Mouse (Mus musculus): ENCODE measurements around the gene Slc35g3. TPM values are rescaled to one million over a fixed set of nuclear protein-coding genes. Genes with fewer than 3 reads are reported as not detected.

Gene Slc35g3
- not detected in 2 replicates for polyA plus RNA-seq (2012; ENCODE audit: insufficient read depth, insufficient read length, missing spikeins)

DNA sequence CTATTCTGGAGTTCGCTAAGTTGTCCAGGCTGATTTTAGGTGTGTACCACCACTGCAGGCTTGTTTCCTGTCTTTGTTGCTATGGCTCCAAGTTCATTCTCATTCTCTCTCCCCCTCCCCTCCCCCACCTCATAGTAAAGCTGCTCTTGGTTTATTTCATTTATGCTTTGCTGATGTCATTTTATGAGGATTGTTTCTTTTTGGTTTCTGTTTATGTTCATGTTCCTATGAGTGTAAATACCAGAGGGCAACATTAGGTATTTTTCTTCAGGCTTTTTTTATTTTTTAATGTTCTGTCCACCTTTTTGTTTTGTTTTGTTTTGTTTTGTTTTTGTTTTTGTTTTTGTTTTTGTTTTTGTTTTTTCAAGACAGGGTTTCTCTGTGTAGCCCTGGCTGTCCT is at the start of gene Slc35g3:
Gene Slc35g3 (minus strand): TSS at position 101 of the 400 bp plus-strand sequence.
- Histone ChIP-seq H3K27ac (ENCODE audit: insufficient read depth, low read depth, low read length) (no peak within 1 kb of the TSS), H3K4me1 (ENCODE audit: control insufficient read depth, insufficient read depth, low read length) (peaks cover 23% of the 10 kb centered on the region), H3K4me3 (ENCODE audit: insufficient read depth, low read length) (no peak within 1 kb of the TSS)
- no peak for TF ChIP-seq POLR2A (IDR thresholded peaks at IDR 0.05; ENCODE audit: borderline replicate concordance, low read depth, low read length)
- TF ChIP-seq CTCF (IDR thresholded peaks at IDR 0.05; ENCODE audit: low read depth, low read length), result no peak

DNA sequence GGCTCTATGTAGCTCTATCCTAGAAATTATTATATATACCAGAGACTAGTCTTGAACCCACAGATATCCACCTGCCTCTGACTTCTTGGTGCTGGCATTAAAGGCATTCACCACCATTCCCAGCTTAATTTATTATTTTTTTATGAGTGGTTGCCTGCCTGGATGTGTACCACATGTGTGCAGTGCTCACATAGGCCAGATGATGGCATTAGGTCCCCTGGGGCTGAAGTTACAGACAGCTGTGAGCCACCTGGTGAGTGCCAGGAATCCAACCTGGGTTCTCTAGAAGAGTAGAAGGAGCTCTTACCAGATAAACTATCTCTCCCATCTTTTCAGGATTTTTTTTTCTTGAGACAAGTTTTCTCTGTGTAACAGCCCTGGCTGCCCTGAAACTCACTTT is 48.5 kb upstream of the Slc35g3 start:
- TF ChIP-seq CTCF (IDR thresholded peaks at IDR 0.05; ENCODE audit: low read depth, low read length), result no peak
- TF ChIP-seq POLR2A (IDR thresholded peaks at IDR 0.05; ENCODE audit: borderline replicate concordance, low read depth, low read length), result no peak
- no peak overlapping the region for H3K27ac ChIP-seq (ENCODE audit: insufficient read depth, low read depth, low read length)
- H3K4me3 ChIP-seq (ENCODE audit: insufficient read depth, low read length), result no peak overlapping the region

DNA sequence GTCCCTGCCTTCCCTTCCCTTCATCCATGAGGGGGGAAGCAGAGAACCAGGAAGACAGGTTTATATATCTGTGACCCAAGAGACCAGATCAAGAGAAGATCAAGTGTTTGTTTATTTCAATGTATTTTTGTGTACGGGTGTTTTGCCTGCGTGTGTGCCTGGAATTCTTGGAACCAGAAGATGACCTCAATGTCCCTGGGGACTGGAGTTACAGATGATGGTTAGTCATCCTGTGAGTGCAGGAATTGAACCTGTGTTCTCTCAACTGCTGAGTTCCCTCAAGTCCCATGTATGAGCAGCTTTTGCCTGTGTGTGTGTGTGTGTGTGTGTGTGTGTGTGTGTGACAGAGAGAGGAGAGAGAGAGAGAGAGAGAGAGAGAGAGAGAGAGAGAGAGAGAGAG is 45.9 kb upstream of the Slc35g3 start:
- Histone ChIP-seq H3K27ac (ENCODE audit: insufficient read depth, low read depth, low read length) (no peak overlapping the region), H3K4me1 (ENCODE audit: control insufficient read depth, insufficient read depth, low read length) (peaks cover 3% of the 10 kb centered on the region; the same call in 1 of the 2 replicates), H3K4me3 (ENCODE audit: insufficient read depth, low read length) (no peak overlapping the region)
- no peak for TF ChIP-seq POLR2A (IDR thresholded peaks at IDR 0.05; ENCODE audit: borderline replicate concordance, low read depth, low read length)
- no peak for TF ChIP-seq CTCF (IDR thresholded peaks at IDR 0.05; ENCODE audit: low read depth, low read length)

More for the DNA sequence above, 48.5 kb upstream of the Slc35g3 start:
- no peaks in the 10 kb centered on the region for H3K4me1 ChIP-seq (ENCODE audit: control insufficient read depth, insufficient read depth, low read length)

DNA sequence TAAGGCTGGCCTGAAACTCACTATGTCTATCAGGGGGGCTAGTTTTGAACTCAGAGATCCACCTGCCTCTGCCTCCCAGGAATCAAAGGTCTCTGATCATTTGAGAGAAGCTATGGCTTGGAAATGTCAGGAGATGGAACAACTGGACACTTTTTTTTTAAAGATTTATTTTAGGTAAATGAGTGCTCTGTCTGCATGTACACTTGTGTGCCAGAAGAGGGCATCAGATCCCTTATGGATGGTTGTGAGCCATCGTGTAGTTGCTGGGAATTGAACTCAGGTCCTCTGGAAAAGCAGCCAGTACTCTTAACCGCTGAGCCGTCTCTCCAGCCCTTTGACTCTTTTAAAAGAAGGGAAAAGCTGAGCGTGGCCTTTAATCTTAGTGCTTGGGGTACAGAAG is 44.6 kb upstream of the Slc35g3 start:
- Histone ChIP-seq H3K27ac (ENCODE audit: insufficient read depth, low read depth, low read length) (no peak overlapping the region), H3K4me1 (ENCODE audit: control insufficient read depth, insufficient read depth, low read length) (peaks cover 3% of the 10 kb centered on the region; the same call in 1 of the 2 replicates), H3K4me3 (ENCODE audit: insufficient read depth, low read length) (no peak overlapping the region)
- no peak for TF ChIP-seq POLR2A (IDR thresholded peaks at IDR 0.05; ENCODE audit: borderline replicate concordance, low read depth, low read length)

DNA sequence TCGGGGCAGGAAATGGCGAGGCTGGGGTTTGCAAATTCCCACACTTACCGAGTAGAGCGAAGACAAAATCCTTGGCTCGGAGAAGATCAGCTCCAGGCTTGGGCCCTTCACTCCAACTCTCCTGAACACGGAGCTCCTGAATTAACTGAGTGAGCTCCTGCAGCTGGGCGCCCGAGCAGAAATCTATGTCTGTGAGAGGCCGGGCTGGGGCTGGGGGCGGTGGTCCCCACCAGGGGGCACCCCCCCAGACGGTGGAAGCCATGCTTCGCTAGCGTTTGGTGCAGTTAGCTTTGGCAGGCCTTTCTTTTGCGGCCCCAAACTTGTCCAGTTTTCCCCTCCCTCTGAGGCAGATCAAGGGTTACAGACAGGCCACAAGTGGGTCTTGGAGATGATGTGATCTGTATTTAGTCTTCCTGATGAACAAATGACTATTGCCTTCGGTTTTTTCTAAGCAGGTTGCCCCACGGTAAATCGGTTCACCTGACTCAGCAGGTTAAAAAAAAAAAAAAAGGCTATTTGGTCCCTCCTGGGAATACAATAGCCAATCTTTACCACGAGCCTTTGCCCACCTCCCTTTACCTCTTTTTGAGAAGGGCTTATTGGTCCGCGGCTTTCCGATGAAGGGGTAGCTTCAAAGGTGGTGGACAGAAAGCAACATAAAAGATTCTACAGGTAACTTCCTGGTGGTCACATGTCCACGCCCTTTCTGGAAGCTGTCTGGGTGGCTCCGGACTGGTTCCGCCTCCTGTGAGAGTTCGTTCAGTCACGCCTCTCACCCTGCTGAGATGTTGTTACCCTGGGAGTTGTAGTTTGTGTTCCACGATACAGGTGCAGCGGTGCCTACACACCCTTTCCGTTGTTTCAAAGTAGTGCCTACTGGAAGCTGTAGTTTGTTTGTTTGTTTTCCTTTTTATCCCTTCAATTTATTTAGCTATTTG is 43.5 kb upstream of the Slc35g3 start, which contains the start of gene Tmem102:
Gene Tmem102 (minus strand): TSS at position 653 of the 938 bp plus-strand sequence.
- H3K27ac ChIP-seq (ENCODE audit: insufficient read depth, low read depth, low read length), result no peak within 1 kb of the TSS
- H3K4me3 ChIP-seq (ENCODE audit: insufficient read depth, low read length), result no peak within 1 kb of the TSS
- TF ChIP-seq CTCF (IDR thresholded peaks at IDR 0.05; ENCODE audit: low read depth, low read length), result no peak
- no peak for TF ChIP-seq POLR2A (IDR thresholded peaks at IDR 0.05; ENCODE audit: borderline replicate concordance, low read depth, low read length)
- peaks cover 3% of the 10 kb centered on the region; the same call in 1 of the 2 replicates for H3K4me1 ChIP-seq (ENCODE audit: control insufficient read depth, insufficient read depth, low read length)

DNA sequence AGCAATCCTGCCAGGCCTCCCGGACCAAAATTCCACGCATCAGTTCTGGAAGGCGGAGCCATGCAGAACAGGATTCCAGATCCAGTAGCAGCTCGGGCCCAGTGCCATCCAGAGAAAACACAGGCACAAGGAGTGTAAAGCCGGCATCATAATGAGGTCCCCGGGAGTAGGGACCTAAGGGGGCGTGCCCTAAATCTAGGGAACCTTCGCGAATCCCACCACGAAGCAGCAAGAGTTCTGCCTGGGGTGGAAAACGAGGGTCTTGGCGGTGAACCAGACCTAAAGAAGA is 42.8 kb upstream of the Slc35g3 start:
- Histone ChIP-seq H3K27ac (ENCODE audit: insufficient read depth, low read depth, low read length) (no peak overlapping the region), H3K4me1 (ENCODE audit: control insufficient read depth, insufficient read depth, low read length) (peaks cover 3% of the 10 kb centered on the region; the same call in 1 of the 2 replicates), H3K4me3 (ENCODE audit: insufficient read depth, low read length) (no peak overlapping the region)
- TF ChIP-seq CTCF (IDR thresholded peaks at IDR 0.05; ENCODE audit: low read depth, low read length) (no peak), POLR2A (IDR thresholded peaks at IDR 0.05; ENCODE audit: borderline replicate concordance, low read depth, low read length) (no peak)

DNA sequence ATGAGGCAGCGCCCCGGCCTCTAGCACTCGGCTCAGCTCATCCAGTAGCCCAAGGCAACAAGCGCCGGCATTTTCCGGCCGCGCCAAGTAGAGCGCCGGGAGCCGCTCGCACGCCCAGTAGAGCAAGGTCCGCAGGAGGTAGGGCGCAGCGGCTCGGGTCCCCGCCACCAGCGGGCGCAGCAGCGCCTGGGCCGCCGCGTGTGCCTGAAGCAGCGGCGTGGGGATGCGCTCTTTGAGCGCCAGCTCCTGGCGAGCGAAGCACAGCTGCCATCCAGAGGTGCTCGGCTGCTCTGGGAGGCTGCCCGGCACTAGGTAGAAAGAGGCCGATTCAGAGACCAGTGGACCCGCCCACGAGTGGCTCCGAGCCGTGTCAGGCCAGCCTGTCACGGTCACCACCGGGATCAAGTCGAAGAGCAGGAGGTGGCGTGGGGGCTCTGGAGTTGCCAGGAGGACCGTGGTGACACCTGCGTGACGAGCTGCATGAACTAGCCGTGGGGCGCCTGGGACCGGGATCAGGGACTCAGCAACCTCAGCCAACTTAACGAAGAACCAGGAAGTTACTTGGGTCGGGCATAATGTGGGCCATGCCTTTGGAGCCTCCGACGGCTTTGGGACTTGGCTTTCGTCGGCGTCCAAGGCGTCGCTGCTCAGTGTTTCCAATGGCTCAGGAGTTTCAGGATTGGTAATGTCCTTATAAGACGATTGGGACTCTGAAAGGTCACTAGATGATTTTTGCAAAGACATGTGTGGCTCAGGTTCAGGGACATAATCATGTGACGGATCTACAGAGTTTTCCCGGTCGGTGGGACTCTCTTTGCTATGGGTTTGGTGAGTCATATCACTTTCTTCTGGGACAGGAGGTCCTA is 42.3 kb upstream of the Slc35g3 start:
- Histone ChIP-seq H3K4me3 (ENCODE audit: insufficient read depth, low read length) (peak overlapping the region; percentile 75), H3K27ac (ENCODE audit: insufficient read depth, low read depth, low read length) (peak overlapping the region; percentile 49), H3K4me1 (ENCODE audit: control insufficient read depth, insufficient read depth, low read length) (peaks cover 6% of the 10 kb centered on the region)
- TF ChIP-seq POLR2A (IDR thresholded peaks at IDR 0.05; ENCODE audit: borderline replicate concordance, low read depth, low read length) (no peak), CTCF (IDR thresholded peaks at IDR 0.05; ENCODE audit: low read depth, low read length) (peak; percentile 13; the same call in 1 of the 2 replicates)

DNA sequence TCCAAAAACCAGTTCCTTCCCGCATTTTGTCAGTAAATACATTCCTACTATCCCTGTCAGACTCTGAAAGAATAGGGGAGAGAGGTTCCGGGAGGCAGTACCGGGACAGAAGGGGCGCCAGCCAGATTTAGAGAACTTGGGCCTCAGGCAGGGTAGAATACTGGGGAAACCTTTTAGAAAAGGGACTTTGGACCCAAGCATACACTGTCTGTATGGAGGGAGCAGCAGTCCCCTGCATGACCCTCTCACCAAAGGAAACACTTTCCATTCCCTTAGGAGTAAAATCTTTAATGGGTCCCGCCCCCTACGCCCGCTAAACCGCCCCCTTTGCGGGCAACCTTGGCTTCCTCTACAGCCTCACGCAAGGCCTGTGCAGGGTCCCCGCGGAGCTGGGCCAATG is 41.6 kb upstream of the Slc35g3 start:
- Histone ChIP-seq H3K27ac (ENCODE audit: insufficient read depth, low read depth, low read length) (peak overlapping the region; percentile 49), H3K4me1 (ENCODE audit: control insufficient read depth, insufficient read depth, low read length) (peaks cover 13% of the 10 kb centered on the region), H3K4me3 (ENCODE audit: insufficient read depth, low read length) (peak overlapping the region; percentile 75)
- no peak for TF ChIP-seq CTCF (IDR thresholded peaks at IDR 0.05; ENCODE audit: low read depth, low read length)
- no peak for TF ChIP-seq POLR2A (IDR thresholded peaks at IDR 0.05; ENCODE audit: borderline replicate concordance, low read depth, low read length)

DNA sequence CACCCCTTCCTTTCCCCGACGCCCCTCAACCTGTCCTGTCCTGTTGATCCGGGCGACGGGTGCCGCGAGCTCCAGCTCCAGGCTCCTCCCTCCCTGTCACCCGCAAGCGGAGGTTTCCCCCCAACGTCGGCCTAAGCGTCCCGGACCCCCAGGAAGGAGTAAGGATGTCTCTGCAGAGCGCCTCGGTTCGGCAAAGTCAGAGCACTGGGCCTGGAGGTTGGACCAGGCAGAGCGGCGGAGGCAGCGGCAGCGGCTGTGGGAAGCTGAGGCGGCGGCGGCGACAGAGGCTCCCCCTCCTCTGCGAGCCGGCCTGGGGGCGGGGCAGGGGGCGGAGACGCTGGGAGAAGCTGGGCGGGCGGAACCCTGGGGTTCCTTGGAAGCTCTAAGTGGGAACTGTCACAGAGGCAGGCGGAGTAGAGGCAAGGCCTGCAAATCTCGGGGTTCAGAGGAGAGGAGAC is 40.9 kb upstream of the Slc35g3 start:
- Histone ChIP-seq H3K27ac (ENCODE audit: insufficient read depth, low read depth, low read length) (peak overlapping the region; percentile 60), H3K4me1 (ENCODE audit: control insufficient read depth, insufficient read depth, low read length) (peaks cover 19% of the 10 kb centered on the region), H3K4me3 (ENCODE audit: insufficient read depth, low read length) (peak overlapping the region; percentile 75)
- no peak for TF ChIP-seq CTCF (IDR thresholded peaks at IDR 0.05; ENCODE audit: low read depth, low read length)
- no peak for TF ChIP-seq POLR2A (IDR thresholded peaks at IDR 0.05; ENCODE audit: borderline replicate concordance, low read depth, low read length)

Measured in bone marrow macrophage, adult 2 months (primary cell).